ENCODE assay signal across 10 mouse cellular contexts in the genomic region with DNA sequence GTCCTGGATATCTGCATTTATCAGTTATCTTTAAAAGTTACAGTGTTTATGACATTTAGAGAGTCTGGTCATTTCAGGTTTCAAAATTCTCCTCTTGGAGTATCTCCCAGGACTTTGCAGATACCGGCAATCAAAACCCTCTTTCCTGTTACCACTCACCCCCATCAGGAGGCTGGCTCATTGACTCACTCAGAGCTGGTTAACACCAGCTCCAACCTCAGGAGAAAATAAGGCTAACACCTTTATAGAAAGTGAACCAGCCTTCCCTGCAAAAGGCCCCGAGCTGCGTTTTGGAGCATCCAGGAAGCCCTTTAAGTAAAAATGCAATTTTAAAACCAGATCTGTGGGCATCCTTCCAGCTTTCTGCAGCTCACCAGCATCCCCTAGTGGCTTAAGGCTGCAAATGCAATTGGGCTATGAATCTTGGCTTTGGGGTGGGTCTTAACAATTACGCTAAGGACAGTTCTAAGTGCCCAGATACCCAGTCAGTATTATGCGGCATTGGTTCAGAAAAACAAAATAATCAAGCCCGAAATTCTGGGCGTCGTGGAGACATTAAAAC. TPM values are rescaled to one million over a fixed set of nuclear protein-coding genes. Genes with fewer than 3 reads are reported as not detected.
DNase-seq lines count a peak whose midpoint lies in the region; ATAC-seq and TF ChIP-seq lines count a peak whose summit lies in the region.
"Had no signal": no experiment of that assay in that cellular context is flagged by ENCODE, and none has a peak within 500 bp of the region (broad histone marks: within the 10 kb centered on the region; RNA-seq: fewer than 3 reads in every experiment).

No protein-coding gene starts in this region.

- no peaks in the 10 kb centered on the region for H3K9me3 ChIP-seq in E14TG2a.4 (ENCODE audit: low read length)
- H3K9me3 ChIP-seq: embryonic facial prominence, embryonic 12.5 days; lung, embryonic 15.5 days had no signal

- no peak for TF ChIP-seq POLR2A in embryonic fibroblast, embryonic 13.5 days (IDR thresholded peaks at IDR 0.05; ENCODE audit: low read depth, low read length)

- ATAC-seq in erythroblast, adult 5-6 weeks (replicated peaks; ENCODE audit: low FRiP score, poor library complexity, severe bottlenecking) = no peak

- no peaks in the 10 kb centered on the region for H3K36me3 ChIP-seq in E14TG2a.4 (ENCODE audit: insufficient read depth, low read length)
- H3K36me3 ChIP-seq: embryonic facial prominence, embryonic 12.5 days; lung, embryonic 15.5 days had no signal

- H3K27ac ChIP-seq in embryonic fibroblast, embryonic 13.5 days (ENCODE audit: insufficient read depth, low read length) = no peak overlapping the region
- H3K27ac ChIP-seq: embryonic facial prominence, embryonic 12.5 days; lung, embryonic 15.5 days had no signal

- H3K4me1 ChIP-seq in E14TG2a.4 (replicated peaks; ENCODE audit: low read depth, low read length) = peaks cover 12% of the 10 kb centered on the region
- H3K4me1 ChIP-seq in embryonic fibroblast, embryonic 13.5 days (ENCODE audit: control insufficient read depth, insufficient read depth, low read length) = no peaks in the 10 kb centered on the region
- H3K4me1 ChIP-seq: embryonic facial prominence, embryonic 12.5 days; lung, embryonic 15.5 days had no signal

- DNase-seq in heart, postnatal 14 days = peak; percentile 9 to 41
- no peak for DNase-seq in heart, adult 9 months (ENCODE audit: low spot score in 2 of 2)
- DNase-seq in adrenal gland, postnatal 25 days = peak; percentile 22
- peak; percentile 30 to 50 for DNase-seq in left cerebral cortex, postnatal 25 days (ENCODE audit: low spot score in 2 of 2)
- peak; percentile 14 for DNase-seq in ovary, postnatal 36 days (ENCODE audit: low spot score)

- intact Hi-C loops in heart, postnatal 14 days (cut with DNase I) = loop anchor here (2.0 kb wide), 1 partner anchor 473 kb away; no protein-coding TSS in a partner anchor
- intact Hi-C loops in left cerebral cortex, postnatal 25 days (cut with DNase I) = loop anchor here (5.0 kb wide), 3 partner anchors 204 to 474 kb away; no protein-coding TSS in a partner anchor

- no peaks in the 10 kb centered on the region; the same call in 1 of the 2 replicates for H3K27me3 ChIP-seq in E14TG2a.4 (ENCODE audit: insufficient read depth, low read length)
- H3K27me3 ChIP-seq: embryonic facial prominence, embryonic 12.5 days; lung, embryonic 15.5 days had no signal

- no peak overlapping the region for H3K4me3 ChIP-seq in E14TG2a.4 (replicated peaks; ENCODE audit: low read length)
- H3K4me3 ChIP-seq in embryonic fibroblast, embryonic 13.5 days (ENCODE audit: insufficient read depth, low read length) = no peak overlapping the region
- H3K4me3 ChIP-seq: embryonic facial prominence, embryonic 12.5 days; lung, embryonic 15.5 days had no signal

- TF ChIP-seq CTCF in E14TG2a.4 (conservative IDR thresholded peaks at IDR 0.05; ENCODE audit: low read length) = peak; percentile 100
- TF ChIP-seq CTCF in embryonic fibroblast, embryonic 13.5 days (IDR thresholded peaks at IDR 0.05; ENCODE audit: borderline replicate concordance, insufficient read depth, low read length) = peak; percentile 67

RNA-seq across cellular contexts. Expression of gene Nmur2, which starts 49.2 kb away (rescaled TPM):
- not detected for total RNA-seq in heart, postnatal 14 days (2021)
- not detected in 2 replicates for total RNA-seq in adrenal gland, postnatal 25 days (2021)
- polyA plus RNA-seq in embryonic fibroblast, embryonic 13.5 days (2011; ENCODE audit: insufficient read length, low read depth, missing spikeins) = not detected in 2 replicates
- not detected for total RNA-seq in left cerebral cortex, postnatal 25 days (2021)
- not detected in 2 replicates for total RNA-seq in erythroblast, adult 5-6 weeks (2015; ENCODE audit: low replicate concordance)
- total RNA-seq in erythroblast, adult 5-6 weeks (2017; ENCODE audit: low replicate concordance) = 0.14 TPM in 1 of 2 replicates, not detected in the other

Comparison
In these comparisons a context has a peak if more than half of its experiments do, and no peak if none do; other contexts are left out.
1. DNase-seq: peak in heart, postnatal 14 days (2 of 2), adrenal gland, postnatal 25 days (single experiment), left cerebral cortex, postnatal 25 days (2 of 2) and ovary, postnatal 36 days (single experiment); none in heart, adult 9 months (0 of 2).